Mouse (Mus musculus) CH12.LX (cell line): Measurements from ENCODE around the gene Naa40. TPM values are rescaled to one million over a fixed set of nuclear protein-coding genes. Genes with fewer than 3 reads are reported as not detected.

ENCODE experiments used
- polyA plus RNA-seq: library from polyadenylated mRNA; unstranded; fragments of >175 nt; gene quantifications from 2 replicates; pipeline ENCODE4 v1.2.1, GENCODE M21; 2012; ENCODE audit warnings: low read depth; ENCODE audit not compliant: insufficient read length
- total RNA-seq, 2 experiments: library from RNA; depleted of rRNA; stranded (reverse); fragments of 300-350 nt in 1 of 2; fragments of >200 nt in 1 of 2; gene quantifications; 2 replicates each; pipeline ENCODE4 v1.2.3; 2012 to 2014

Naa40 gene
- total and polyA plus RNA-seq, 3 experiments = 40.6 to 69.3 (median 65.7) TPM

Other genes with a start within 250 kb of the Naa40 start
- 9.7 and 11.2 TPM in 2 replicates for gene Dnajc4, start 248.6 kb downstream of the Naa40 start, total RNA-seq (2012; rRNA removed)
- 6.2 and 7.5 TPM in 2 replicates for gene Dnajc4, start 248.6 kb downstream of the Naa40 start, total RNA-seq (2014; rRNA removed)
- 12.7 and 13.9 TPM in 2 replicates for gene Dnajc4, start 248.6 kb downstream of the Naa40 start, polyA plus RNA-seq
- gene Nudt22, start 245.1 kb downstream of the Naa40 start, total RNA-seq (2012; rRNA removed) = 24.6 and 26.6 TPM in 2 replicates
- 9.0 and 11.2 TPM in 2 replicates for gene Nudt22, start 245.1 kb downstream of the Naa40 start, total RNA-seq (2014; rRNA removed)
- gene Nudt22, start 245.1 kb downstream of the Naa40 start, polyA plus RNA-seq = 10.8 and 11.1 TPM in 2 replicates
- gene Trpt1, start 245.1 kb downstream of the Naa40 start, total RNA-seq (2012; rRNA removed) = 4.1 and 4.7 TPM in 2 replicates
- gene Trpt1, start 245.1 kb downstream of the Naa40 start, total RNA-seq (2014; rRNA removed) = 2.8 and 3.4 TPM in 2 replicates
- gene Trpt1, start 245.1 kb downstream of the Naa40 start, polyA plus RNA-seq = 2.1 and 3.1 TPM in 2 replicates
- 57.4 and 58.4 TPM in 2 replicates for gene Fermt3, start 221.7 kb downstream of the Naa40 start, total RNA-seq (2012; rRNA removed)
- 47.0 and 58.7 TPM in 2 replicates for gene Fermt3, start 221.7 kb downstream of the Naa40 start, total RNA-seq (2014; rRNA removed)
- 65.1 and 67.3 TPM in 2 replicates for gene Fermt3, start 221.7 kb downstream of the Naa40 start, polyA plus RNA-seq
- gene Stip1, start 201.2 kb downstream of the Naa40 start, total RNA-seq (2012; rRNA removed) = 178 and 246 TPM in 2 replicates
- 200 and 202 TPM in 2 replicates for gene Stip1, start 201.2 kb downstream of the Naa40 start, total RNA-seq (2014; rRNA removed)
- 314 and 344 TPM in 2 replicates for gene Stip1, start 201.2 kb downstream of the Naa40 start, polyA plus RNA-seq
- not detected in 2 replicates for gene Macrod1, start 184.4 kb downstream of the Naa40 start, total RNA-seq (2012; rRNA removed)
- not detected in 2 replicates for gene Macrod1, start 184.4 kb downstream of the Naa40 start, total RNA-seq (2014; rRNA removed)
- 1.00 and 1.0 TPM in 2 replicates for gene Macrod1, start 184.4 kb downstream of the Naa40 start, polyA plus RNA-seq
- not detected in 2 replicates for gene Flrt1, start 135.5 kb downstream of the Naa40 start, total RNA-seq (2012; rRNA removed)
- gene Flrt1, start 135.5 kb downstream of the Naa40 start, total RNA-seq (2014; rRNA removed) = not detected in 2 replicates
- gene Flrt1, start 135.5 kb downstream of the Naa40 start, polyA plus RNA-seq = not detected in 2 replicates
- 102 and 114 TPM in 2 replicates for gene Otub1, start 34.9 kb downstream of the Naa40 start, total RNA-seq (2012; rRNA removed)
- 115 and 119 TPM in 2 replicates for gene Otub1, start 34.9 kb downstream of the Naa40 start, total RNA-seq (2014; rRNA removed)
- 126 and 139 TPM in 2 replicates for gene Otub1, start 34.9 kb downstream of the Naa40 start, polyA plus RNA-seq
- gene Cox8a, start 23.6 kb downstream of the Naa40 start, total RNA-seq (2012; rRNA removed) = 797 and 822 TPM in 2 replicates
- 275 and 326 TPM in 2 replicates for gene Cox8a, start 23.6 kb downstream of the Naa40 start, total RNA-seq (2014; rRNA removed)
- gene Cox8a, start 23.6 kb downstream of the Naa40 start, polyA plus RNA-seq = 617 and 896 TPM in 2 replicates
- gene Rcor2, start 26.1 kb upstream of the Naa40 start, total RNA-seq (2012; rRNA removed) = 12.0 and 13.3 TPM in 2 replicates
- gene Rcor2, start 26.1 kb upstream of the Naa40 start, total RNA-seq (2014; rRNA removed) = 9.2 and 10.3 TPM in 2 replicates
- 22.8 and 28.2 TPM in 2 replicates for gene Rcor2, start 26.1 kb upstream of the Naa40 start, polyA plus RNA-seq
- 19.0 and 20.6 TPM in 2 replicates for gene Mark2, start 100.7 kb upstream of the Naa40 start, total RNA-seq (2012; rRNA removed)
- 6.3 and 8.1 TPM in 2 replicates for gene Mark2, start 100.7 kb upstream of the Naa40 start, total RNA-seq (2014; rRNA removed)
- gene Mark2, start 100.7 kb upstream of the Naa40 start, polyA plus RNA-seq = 33.4 and 34.4 TPM in 2 replicates
- gene Spindoc, start 141.8 kb upstream of the Naa40 start, total RNA-seq (2012; rRNA removed) = 9.0 and 10.1 TPM in 2 replicates
- gene Spindoc, start 141.8 kb upstream of the Naa40 start, total RNA-seq (2014; rRNA removed) = 7.9 and 10.6 TPM in 2 replicates
- 15.7 and 21.7 TPM in 2 replicates for gene Spindoc, start 141.8 kb upstream of the Naa40 start, polyA plus RNA-seq
- 9.8 and 10.5 TPM in 2 replicates for gene 2700081O15Rik, start 176.4 kb upstream of the Naa40 start, total RNA-seq (2012; rRNA removed)
- gene 2700081O15Rik, start 176.4 kb upstream of the Naa40 start, total RNA-seq (2014; rRNA removed) = 7.1 and 7.2 TPM in 2 replicates
- gene 2700081O15Rik, start 176.4 kb upstream of the Naa40 start, polyA plus RNA-seq = 12.2 and 12.3 TPM in 2 replicates
- 29.0 and 32.7 TPM in 2 replicates for gene Rtn3, start 242.1 kb upstream of the Naa40 start, total RNA-seq (2012; rRNA removed)
- 33.0 and 39.1 TPM in 2 replicates for gene Rtn3, start 242.1 kb upstream of the Naa40 start, total RNA-seq (2014; rRNA removed)
- 97.5 and 102 TPM in 2 replicates for gene Rtn3, start 242.1 kb upstream of the Naa40 start, polyA plus RNA-seq